18 mouse cellular contexts compared by ENCODE assay signal in genomic region chr2:119805536-119805935, GRCm38 (mm10). TPM values are rescaled to one million over a fixed set of nuclear protein-coding genes. Genes with fewer than 3 reads are reported as not detected.
DNase-seq lines count a peak whose midpoint lies in the region; ATAC-seq and TF ChIP-seq lines count a peak whose summit lies in the region.
"Had no signal": no experiment of that assay in that cellular context is flagged by ENCODE, and none has a peak within 500 bp of the region (broad histone marks: within the 10 kb centered on the region; RNA-seq: fewer than 3 reads in every experiment).

No protein-coding gene starts in this region.

- no peaks in the 10 kb centered on the region for H3K9me3 ChIP-seq in forebrain, embryonic 12.5 days
- H3K9me3 ChIP-seq in forebrain, postnatal 0 days (ENCODE audit: low read length) = no peaks in the 10 kb centered on the region
- no peaks in the 10 kb centered on the region for H3K9me3 ChIP-seq in midbrain, embryonic 11.5 days (ENCODE audit: control insufficient read depth, low read length)
- no peaks in the 10 kb centered on the region for H3K9me3 ChIP-seq in midbrain, embryonic 15.5 days
- H3K9me3 ChIP-seq in hindbrain, embryonic 15.5 days = no peaks in the 10 kb centered on the region
- no peaks in the 10 kb centered on the region for H3K9me3 ChIP-seq in midbrain, embryonic 16.5 days (replicated peaks; ENCODE audit: control insufficient read depth, low read length, poor library complexity, severe bottlenecking)
- H3K9me3 ChIP-seq: forebrain, embryonic 15.5 days; G1E; heart, embryonic 12.5 days; limb, embryonic 15.5 days; stomach, embryonic 15.5 days had no signal

- H3K36me3 ChIP-seq in forebrain, embryonic 12.5 days (replicated peaks) = peaks cover 49% of the 10 kb centered on the region
- peaks cover 17% of the 10 kb centered on the region for H3K36me3 ChIP-seq in forebrain, postnatal 0 days (ENCODE audit: insufficient read depth)
- H3K36me3 ChIP-seq in midbrain, embryonic 11.5 days (ENCODE audit: control insufficient read depth, insufficient read depth, low read length) = peaks cover 2% of the 10 kb centered on the region; the same call in 1 of the 2 replicates
- no peaks in the 10 kb centered on the region for H3K36me3 ChIP-seq in midbrain, embryonic 15.5 days (replicated peaks)
- H3K36me3 ChIP-seq in hindbrain, embryonic 15.5 days = peaks cover 13% of the 10 kb centered on the region
- peaks cover 8% of the 10 kb centered on the region; the same call in 1 of the 2 replicates for H3K36me3 ChIP-seq in midbrain, embryonic 16.5 days (ENCODE audit: control insufficient read depth, insufficient read depth, low read length)
- H3K36me3 ChIP-seq: forebrain, embryonic 15.5 days; G1E had no signal

- 0 out of 2 replicates have a peak, but pooled peaks cover 16% of the 10 kb centered on the region for H3K27me3 ChIP-seq in forebrain, embryonic 12.5 days
- H3K27me3 ChIP-seq in forebrain, postnatal 0 days (ENCODE audit: insufficient read depth, low read length) = no peaks in the 10 kb centered on the region
- no peaks in the 10 kb centered on the region for H3K27me3 ChIP-seq in midbrain, embryonic 11.5 days (ENCODE audit: control insufficient read depth, insufficient read depth, low read length)
- H3K27me3 ChIP-seq in midbrain, embryonic 15.5 days (replicated peaks) = peaks cover 3% of the 10 kb centered on the region; the same call in 1 of the 2 replicates
- H3K27me3 ChIP-seq in hindbrain, embryonic 15.5 days = peaks cover 4% of the 10 kb centered on the region; the same call in 1 of the 2 replicates
- peaks cover 6% of the 10 kb centered on the region; the same call in 1 of the 2 replicates for H3K27me3 ChIP-seq in midbrain, embryonic 16.5 days (ENCODE audit: control insufficient read depth, insufficient read depth, low read depth, low read length)
- H3K27me3 ChIP-seq: forebrain, embryonic 15.5 days; limb, embryonic 15.5 days; stomach, embryonic 15.5 days had no signal

- H3K4me3 ChIP-seq in forebrain, embryonic 12.5 days (replicated peaks) = no peak overlapping the region
- H3K4me3 ChIP-seq in forebrain, postnatal 0 days (ENCODE audit: low read depth, low read length) = no peak overlapping the region
- H3K4me3 ChIP-seq in midbrain, embryonic 11.5 days (ENCODE audit: low read depth, low read length) = no peak overlapping the region
- no peak overlapping the region for H3K4me3 ChIP-seq in midbrain, embryonic 15.5 days
- H3K4me3 ChIP-seq in hindbrain, embryonic 15.5 days = no peak overlapping the region
- no peak overlapping the region for H3K4me3 ChIP-seq in midbrain, embryonic 16.5 days (ENCODE audit: low read depth, low read length)
- H3K4me3 ChIP-seq: forebrain, embryonic 15.5 days; heart, embryonic 12.5 days; limb, embryonic 15.5 days; stomach, embryonic 15.5 days had no signal

- no peak for TF ChIP-seq CTCF in forebrain, postnatal 0 days (IDR thresholded peaks at IDR 0.05; ENCODE audit: low read depth)

- no peak for DNase-seq in forebrain, postnatal 0 days
- DNase-seq in midbrain, embryonic 11.5 days (ENCODE audit: low spot score, missing footprints) = peak; percentile 70
- DNase-seq in liver = no peak
- DNase-seq: liver, postnatal 0 days; lung, postnatal 14 days; spleen, adult 18-20 months had no signal

- no peak overlapping the region for H3K9ac ChIP-seq in forebrain, embryonic 12.5 days
- H3K9ac ChIP-seq in forebrain, postnatal 0 days = no peak overlapping the region
- peak overlapping the region; percentile 20; the same call in 1 of the 2 replicates for H3K9ac ChIP-seq in midbrain, embryonic 11.5 days (ENCODE audit: low read length)
- no peak overlapping the region for H3K9ac ChIP-seq in midbrain, embryonic 15.5 days
- H3K9ac ChIP-seq in hindbrain, embryonic 15.5 days = no peak overlapping the region
- 0 out of 2 replicates have a peak overlapping the region, but pooled peaks have one; percentile 25 for H3K9ac ChIP-seq in midbrain, embryonic 16.5 days (ENCODE audit: low read depth, low read length)
- H3K9ac ChIP-seq: forebrain, embryonic 15.5 days; heart, embryonic 12.5 days; limb, embryonic 15.5 days; liver, postnatal 0 days; stomach, embryonic 15.5 days had no signal

- ATAC-seq in forebrain, embryonic 12.5 days (ENCODE audit: low FRiP score) = no peak
- ATAC-seq in forebrain, postnatal 0 days = no peak
- ATAC-seq in midbrain, embryonic 11.5 days (ENCODE audit: low FRiP score) = no peak
- no peak for ATAC-seq in midbrain, embryonic 15.5 days (replicated peaks)
- no peak; the same call in 1 of the 2 replicates for ATAC-seq in hindbrain, embryonic 15.5 days (ENCODE audit: low FRiP score, low read depth)
- ATAC-seq in midbrain, embryonic 16.5 days = no peak
- ATAC-seq: forebrain, embryonic 15.5 days; intestine, embryonic 16.5 days; liver, postnatal 0 days had no signal

- WGBS in forebrain, embryonic 12.5 days = 37% methylated on average over 8 of the region's 8 CpGs
- 44% methylated on average over 8 of the region's 8 CpGs for WGBS in forebrain, postnatal 0 days
- WGBS in midbrain, embryonic 11.5 days = 47% methylated on average over 8 of the region's 8 CpGs
- WGBS in midbrain, embryonic 15.5 days = 51% methylated on average over 8 of the region's 8 CpGs
- WGBS in hindbrain, embryonic 15.5 days = 45% methylated on average over 8 of the region's 8 CpGs
- 36% methylated on average over 8 of the region's 8 CpGs for WGBS in midbrain, embryonic 16.5 days

- H3K4me2 ChIP-seq in forebrain, embryonic 12.5 days = peak overlapping the region; percentile 4; the same call in 1 of the 2 replicates
- H3K4me2 ChIP-seq in forebrain, postnatal 0 days (ENCODE audit: low read depth) = no peak overlapping the region
- H3K4me2 ChIP-seq in midbrain, embryonic 11.5 days = no peak overlapping the region
- H3K4me2 ChIP-seq in midbrain, embryonic 15.5 days = no peak overlapping the region
- H3K4me2 ChIP-seq in hindbrain, embryonic 15.5 days = no peak overlapping the region
- H3K4me2 ChIP-seq in midbrain, embryonic 16.5 days (ENCODE audit: low read length) = no peak overlapping the region
- H3K4me2 ChIP-seq: forebrain, embryonic 15.5 days; heart, embryonic 12.5 days; limb, embryonic 15.5 days; stomach, embryonic 15.5 days had no signal

- H3K4me1 ChIP-seq in forebrain, embryonic 12.5 days = peaks cover 58% of the 10 kb centered on the region
- H3K4me1 ChIP-seq in forebrain, postnatal 0 days (ENCODE audit: insufficient read depth) = peaks cover 8% of the 10 kb centered on the region
- peaks cover 44% of the 10 kb centered on the region for H3K4me1 ChIP-seq in midbrain, embryonic 11.5 days (ENCODE audit: control insufficient read depth, insufficient read depth, low read length)
- H3K4me1 ChIP-seq in midbrain, embryonic 15.5 days = peaks cover 34% of the 10 kb centered on the region
- H3K4me1 ChIP-seq in hindbrain, embryonic 15.5 days (replicated peaks) = peaks cover 46% of the 10 kb centered on the region
- peaks cover 32% of the 10 kb centered on the region for H3K4me1 ChIP-seq in midbrain, embryonic 16.5 days (ENCODE audit: control insufficient read depth, insufficient read depth, low read length)

- no peak overlapping the region for H3K27ac ChIP-seq in forebrain, embryonic 12.5 days
- H3K27ac ChIP-seq in forebrain, postnatal 0 days (ENCODE audit: low read depth, low read length) = no peak overlapping the region
- H3K27ac ChIP-seq in midbrain, embryonic 11.5 days (ENCODE audit: low read depth, low read length) = no peak overlapping the region
- no peak overlapping the region for H3K27ac ChIP-seq in midbrain, embryonic 15.5 days
- H3K27ac ChIP-seq in hindbrain, embryonic 15.5 days (replicated peaks) = peak overlapping the region; percentile 41; the same call in 1 of the 2 replicates
- H3K27ac ChIP-seq in midbrain, embryonic 16.5 days (ENCODE audit: low read length) = no peak overlapping the region
- H3K27ac ChIP-seq: forebrain, embryonic 15.5 days; limb, embryonic 15.5 days; stomach, embryonic 15.5 days had no signal

RNA-seq across cellular contexts. Expression of gene Tyro3, which starts 8.0 kb away (rescaled TPM):
- 27.7 and 28.2 TPM in 2 replicates for polyA plus RNA-seq in forebrain, embryonic 12.5 days (2016; fragmentation: Nextera tagmentation; extraction: Ambion mirVana)
- 46.6 and 47.5 TPM in 2 replicates for total RNA-seq in forebrain, postnatal 0 days (2014; rRNA removed)
- polyA plus RNA-seq in forebrain, postnatal 0 days (2015; fragmentation: Nextera tagmentation; extraction: Ambion mirVana) = 17.3 and 18.5 TPM in 2 replicates
- polyA plus RNA-seq in midbrain, embryonic 11.5 days (2014; fragmentation: Nextera tagmentation; extraction: Ambion mirVana) = 19.1 and 22.6 TPM in 2 replicates
- polyA plus RNA-seq in midbrain, embryonic 15.5 days (2015; fragmentation: Nextera tagmentation; extraction: Ambion mirVana) = 20.3 and 22.2 TPM in 2 replicates
- polyA plus RNA-seq in hindbrain, embryonic 15.5 days (2015; fragmentation: Nextera tagmentation; extraction: Ambion mirVana) = 27.1 and 27.7 TPM in 2 replicates
- 20.0 and 24.4 TPM in 2 replicates for polyA plus RNA-seq in midbrain, embryonic 16.5 days (2015; fragmentation: Nextera tagmentation; extraction: Ambion mirVana)

RNA-seq across cellular contexts. Expression of gene Rpap1, which starts 18.2 kb away (rescaled TPM):
- 32.8 and 33.4 TPM in 2 replicates for polyA plus RNA-seq in forebrain, embryonic 12.5 days (2016; fragmentation: Nextera tagmentation; extraction: Ambion mirVana)
- total RNA-seq in forebrain, postnatal 0 days (2014; rRNA removed) = 18.9 and 20.4 TPM in 2 replicates
- 8.0 and 9.9 TPM in 2 replicates for polyA plus RNA-seq in forebrain, postnatal 0 days (2015; fragmentation: Nextera tagmentation; extraction: Ambion mirVana)
- polyA plus RNA-seq in midbrain, embryonic 11.5 days (2014; fragmentation: Nextera tagmentation; extraction: Ambion mirVana) = 18.2 and 22.8 TPM in 2 replicates
- polyA plus RNA-seq in midbrain, embryonic 15.5 days (2015; fragmentation: Nextera tagmentation; extraction: Ambion mirVana) = 21.3 and 21.6 TPM in 2 replicates
- 18.6 and 19.6 TPM in 2 replicates for polyA plus RNA-seq in hindbrain, embryonic 15.5 days (2015; fragmentation: Nextera tagmentation; extraction: Ambion mirVana)
- 16.9 and 17.5 TPM in 2 replicates for polyA plus RNA-seq in midbrain, embryonic 16.5 days (2015; fragmentation: Nextera tagmentation; extraction: Ambion mirVana)

RNA-seq across cellular contexts. Expression of gene Ltk, which starts 45.3 kb away (rescaled TPM):
- 0.12 TPM in 1 of 2 replicates, not detected in the other for polyA plus RNA-seq in forebrain, embryonic 12.5 days (2016; fragmentation: Nextera tagmentation; extraction: Ambion mirVana)
- total RNA-seq in forebrain, postnatal 0 days (2014; rRNA removed) = 1.3 and 1.7 TPM in 2 replicates
- polyA plus RNA-seq in forebrain, postnatal 0 days (2015; fragmentation: Nextera tagmentation; extraction: Ambion mirVana) = 0.48 and 0.56 TPM in 2 replicates
- polyA plus RNA-seq in midbrain, embryonic 11.5 days (2014; fragmentation: Nextera tagmentation; extraction: Ambion mirVana) = 0.05 TPM in 1 of 2 replicates, not detected in the other
- polyA plus RNA-seq in midbrain, embryonic 15.5 days (2015; fragmentation: Nextera tagmentation; extraction: Ambion mirVana) = 2.2 and 3.5 TPM in 2 replicates
- 2.1 and 2.2 TPM in 2 replicates for polyA plus RNA-seq in hindbrain, embryonic 15.5 days (2015; fragmentation: Nextera tagmentation; extraction: Ambion mirVana)
- polyA plus RNA-seq in midbrain, embryonic 16.5 days (2015; fragmentation: Nextera tagmentation; extraction: Ambion mirVana) = 2.0 and 2.7 TPM in 2 replicates
- total RNA-seq: gastrocnemius, adult 18-20 months; heart, postnatal 25 days had no signal
- polyA plus RNA-seq: G1E; limb, embryonic 15.5 days had no signal

Comparison
In these comparisons a context has a peak if more than half of its experiments do, and no peak if none do; other contexts are left out.
1. H3K9ac ChIP-seq: peak in midbrain, embryonic 11.5 days (single experiment) and midbrain, embryonic 16.5 days (single experiment); none in forebrain, embryonic 12.5 days (single experiment), forebrain, postnatal 0 days (single experiment), midbrain, embryonic 15.5 days (single experiment) and hindbrain, embryonic 15.5 days (single experiment).